Mouse (Mus musculus): ENCODE results near the gene Ptcd3.
A peak's percentile ranks its signal among the peaks of the same experiment; 100 is the strongest.
"Not testable (repeated sequence)": the region's sequence is repeated elsewhere in the genome, so short reads cannot be mapped to it uniquely, and the experiment has no call there.

Gene Ptcd3

DNA sequence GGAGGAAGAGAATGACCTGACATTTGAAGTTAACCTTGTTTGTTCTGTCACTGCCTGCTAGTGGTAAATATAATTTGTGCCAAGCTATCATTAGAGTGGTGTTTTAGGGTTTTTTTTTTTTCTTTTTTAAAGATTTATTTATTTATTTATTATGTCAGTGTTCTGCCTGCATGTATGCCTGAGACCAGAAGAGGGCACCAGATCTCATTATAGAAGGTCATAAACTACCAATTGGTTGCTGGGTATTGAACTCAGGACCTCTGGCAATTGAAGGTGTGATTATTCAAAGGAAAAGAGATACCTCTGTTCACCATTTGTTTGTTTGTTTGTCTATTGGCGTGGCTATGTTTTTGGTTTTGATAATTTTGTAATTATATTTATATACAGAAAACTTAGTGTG is 39.7 kb downstream of the Ptcd3 start:
- peak; percentile 36 for DNase-seq

DNA sequence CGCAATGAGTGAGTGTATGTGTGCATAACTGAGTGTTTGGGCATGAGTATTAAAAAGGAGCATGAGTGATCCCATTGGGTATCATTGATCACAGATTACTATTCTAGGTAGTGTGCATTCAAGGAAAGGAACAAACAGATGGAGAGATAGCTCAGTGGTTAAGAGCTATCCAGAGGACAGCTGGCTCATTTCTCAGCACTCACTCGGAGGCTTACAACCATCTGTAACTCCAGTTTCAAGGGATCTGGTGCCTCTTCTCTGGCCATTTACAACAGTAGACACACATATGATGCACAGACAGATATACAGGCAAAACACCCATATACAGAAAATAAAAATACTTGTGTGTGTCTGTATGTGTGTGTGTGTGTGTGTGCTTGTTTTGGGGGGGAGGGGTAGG is 40.8 kb downstream of the Ptcd3 start:
- DNase-seq: no peak

DNA sequence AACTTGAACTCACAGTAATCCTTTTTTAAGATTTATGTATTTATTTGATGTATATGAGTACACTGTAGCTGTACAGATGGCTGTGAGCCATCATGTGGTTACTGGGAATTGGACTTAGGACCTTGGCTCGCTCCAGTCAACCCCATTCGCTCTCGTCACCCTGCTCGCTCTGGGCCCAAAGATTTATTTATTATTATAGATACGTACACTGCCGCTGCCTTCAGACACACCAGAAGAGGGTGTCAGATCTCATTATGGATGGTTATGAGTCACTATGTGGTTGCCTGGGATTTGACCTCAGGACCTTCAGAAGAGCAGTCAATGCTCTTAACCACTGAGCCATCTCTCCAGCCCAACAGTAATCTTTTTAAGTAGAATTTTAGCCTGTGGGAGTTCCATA is 61.6 kb downstream of the Ptcd3 start:
- DNase-seq: not testable (repeated sequence)

DNA sequence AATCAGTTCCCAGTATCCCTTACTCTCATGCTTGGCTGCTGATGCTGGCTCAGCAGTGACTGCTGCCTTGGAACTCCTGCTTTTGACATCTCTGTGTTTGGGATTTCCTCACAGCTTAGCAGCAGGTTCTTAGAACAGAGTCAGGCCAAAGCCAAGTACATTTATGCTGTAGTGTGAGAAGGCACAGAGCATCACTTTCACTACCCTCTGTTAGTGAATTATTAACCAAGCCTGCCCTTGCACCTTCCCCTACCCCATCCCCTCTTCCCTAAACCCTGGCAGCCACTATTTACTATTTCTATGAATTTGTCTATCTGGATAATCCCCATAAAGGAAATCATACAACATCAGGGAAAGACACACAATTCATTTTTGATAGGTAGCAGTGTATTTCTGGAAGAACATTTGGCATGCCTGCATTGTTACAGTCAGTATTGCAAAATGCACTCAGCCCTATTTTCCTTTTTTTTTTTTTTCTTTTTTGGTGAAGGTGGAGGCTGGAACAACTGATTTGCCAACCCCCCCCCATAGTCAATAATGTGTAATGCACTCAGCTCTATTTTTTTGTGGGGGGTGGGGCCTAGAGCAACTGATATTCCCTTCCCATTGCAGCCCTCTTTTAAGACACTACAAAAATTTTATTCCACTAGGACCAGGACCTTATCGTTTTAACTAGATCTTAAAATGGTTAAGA is 67.8 kb downstream of the Ptcd3 start:
- DNase-seq: no peak

DNA sequence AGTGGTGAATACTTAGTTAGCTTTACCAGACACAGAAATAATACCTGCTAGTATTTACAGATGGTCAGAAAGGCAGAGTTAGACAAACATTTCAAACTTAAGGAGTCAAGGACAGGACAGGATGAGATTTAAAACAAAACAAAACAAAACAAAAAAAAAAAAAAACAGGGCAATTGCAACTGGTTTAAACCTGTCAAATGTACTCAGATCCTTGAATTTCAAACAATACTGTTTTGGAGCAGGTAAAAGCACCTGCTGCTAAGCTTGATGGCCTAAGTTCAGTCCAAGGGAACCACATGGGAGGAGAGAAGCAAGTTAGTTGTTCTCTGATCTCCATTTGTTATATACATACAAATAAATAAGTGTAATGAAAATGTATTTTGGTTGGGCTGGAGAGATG is 68.7 kb downstream of the Ptcd3 start:
- no peak for DNase-seq

DNA sequence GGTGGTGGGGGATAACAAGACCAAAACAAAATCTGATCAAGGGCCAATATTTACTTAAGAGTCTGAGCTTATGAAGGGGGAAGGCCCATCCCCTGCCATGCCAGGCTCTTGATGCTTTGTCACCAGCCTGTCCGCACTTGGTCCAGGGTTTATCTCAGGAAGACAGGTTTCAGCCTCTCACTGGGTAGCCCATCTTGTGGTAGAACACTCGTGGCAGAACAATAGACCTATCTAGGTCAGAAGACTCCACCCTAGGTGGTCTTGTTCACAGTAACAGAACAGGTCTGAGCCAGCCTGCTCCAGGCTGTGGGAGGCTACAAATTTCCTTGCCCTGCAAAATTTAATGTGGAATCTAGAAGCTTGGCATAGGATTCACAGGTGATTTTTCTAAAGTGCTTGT is 71.7 kb downstream of the Ptcd3 start:
- no peak for DNase-seq

DNA sequence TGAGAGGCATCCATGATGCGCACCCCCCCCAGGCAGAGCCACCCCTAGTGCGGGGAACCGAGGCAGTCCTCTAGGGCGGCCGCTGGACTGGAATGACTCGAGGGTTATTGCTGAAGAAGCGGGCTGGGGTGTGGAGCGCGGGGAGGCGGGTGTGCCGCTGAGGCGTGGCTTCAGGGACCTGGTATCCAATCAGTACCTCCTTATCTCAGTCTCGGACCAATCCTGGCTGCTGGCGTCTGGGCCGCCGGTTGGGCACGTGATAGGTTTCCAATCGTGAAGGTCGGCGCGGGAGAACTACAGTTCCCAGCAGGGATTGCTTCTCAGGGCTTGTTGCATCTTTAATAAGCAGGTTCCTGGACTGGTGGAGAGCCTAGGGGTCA is 77.0 kb downstream of the Ptcd3 start:
- peak; percentile 96 for DNase-seq

DNA sequence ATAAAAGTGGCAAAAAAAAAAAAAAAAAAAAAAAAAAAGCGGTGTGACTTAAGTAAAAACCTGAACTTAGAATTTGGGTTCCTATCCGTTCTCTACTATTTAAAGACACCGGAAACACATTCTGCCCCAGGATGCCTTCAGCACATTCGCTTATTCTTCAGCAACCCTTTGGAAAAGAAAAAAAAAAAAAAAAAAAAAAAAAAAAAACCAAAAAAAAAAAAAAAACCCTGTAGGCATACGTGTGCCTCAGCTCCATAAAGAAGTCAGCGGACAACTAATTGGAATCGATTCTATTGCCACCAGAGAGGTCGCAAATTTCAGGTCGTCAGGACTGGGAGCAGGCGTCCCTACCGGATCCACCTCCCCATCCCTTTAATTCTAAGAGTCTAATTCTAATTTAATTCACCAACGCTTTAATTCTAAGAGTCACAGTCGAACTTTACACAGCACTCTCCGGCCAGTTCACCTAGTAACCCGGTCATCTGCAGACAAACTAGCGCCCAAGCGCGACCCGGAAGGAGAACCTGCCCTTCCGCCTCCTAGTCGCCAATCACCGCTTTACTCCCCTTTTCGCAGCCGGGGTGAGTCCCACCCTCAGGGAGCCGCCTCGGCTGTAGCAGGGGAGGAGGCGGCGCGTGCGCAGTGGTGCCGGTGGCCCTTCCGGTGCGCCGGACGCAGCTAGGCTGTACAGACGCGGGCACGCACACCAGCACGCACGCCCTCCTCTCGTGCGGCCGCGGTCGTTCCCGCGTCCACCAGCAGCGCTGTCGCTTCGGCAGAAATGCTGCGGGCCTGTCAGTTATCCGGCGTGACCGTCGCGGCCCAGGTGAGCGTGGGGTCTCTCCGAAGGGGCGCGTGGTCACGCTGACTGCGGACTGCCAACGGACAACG is 77.6 kb downstream of the Ptcd3 start, which contains the start of gene Immt:
Immt (plus strand) TSS at position 642 of the 891 bp plus-strand sequence.
- DNase-seq: peak; percentile 98
